In genomic region chr5:150313229-150313628, GRCm38 (mm10) we compare ENCODE assay signal across 26 mouse cellular contexts.
DNase-seq lines count a peak whose midpoint lies in the region; ATAC-seq and TF ChIP-seq lines count a peak whose summit lies in the region.
"Had no signal": no experiment of that assay in that cellular context is flagged by ENCODE, and none has a peak within 500 bp of the region (broad histone marks: within the 10 kb centered on the region; RNA-seq: fewer than 3 reads in every experiment).

No protein-coding gene starts in this region.

- H3K4me3 ChIP-seq in heart, adult 2 months, result no peak overlapping the region
- no peak overlapping the region for H3K4me3 ChIP-seq in layer of hippocampus, adult 2 months
- H3K4me3 ChIP-seq in neural tube, embryonic 14.5 days (ENCODE audit: low read depth, low read length), result no peak overlapping the region
- no peak overlapping the region for H3K4me3 ChIP-seq in neural tube, embryonic 15.5 days (replicated peaks)
- H3K4me3 ChIP-seq in stomach, postnatal 0 days (ENCODE audit: low read depth, low read length), result no peak overlapping the region
- H3K4me3 ChIP-seq: embryonic facial prominence, embryonic 13.5 days; erythroblast, embryonic 14.5 days; forebrain, embryonic 13.5 days; heart, embryonic 15.5 days; intestine, embryonic 15.5 days; liver, embryonic 15.5 days had no signal

- no peaks in the 10 kb centered on the region; the same call in none of the 2 replicates for H3K36me3 ChIP-seq in heart, adult 2 months (ENCODE audit: control insufficient read depth, insufficient read depth, low read length)
- no peaks in the 10 kb centered on the region for H3K36me3 ChIP-seq in neural tube, embryonic 14.5 days (ENCODE audit: control insufficient read depth, insufficient read depth, low read length)
- peaks cover 20% of the 10 kb centered on the region for H3K36me3 ChIP-seq in neural tube, embryonic 15.5 days
- no peaks in the 10 kb centered on the region for H3K36me3 ChIP-seq in stomach, postnatal 0 days (ENCODE audit: control insufficient read depth, insufficient read depth, low read length)
- H3K36me3 ChIP-seq: intestine, embryonic 15.5 days; liver, embryonic 15.5 days had no signal

- peak; percentile 20; the same call in 1 of the 2 replicates for TF ChIP-seq CTCF in heart, adult 2 months (IDR thresholded peaks at IDR 0.05)
- TF ChIP-seq CTCF in layer of hippocampus, adult 2 months (conservative IDR thresholded peaks at IDR 0.05), result peak; percentile 56
- peak; percentile 4; the same call in 1 of the 2 replicates for TF ChIP-seq CTCF in stomach, postnatal 0 days (IDR thresholded peaks at IDR 0.05; ENCODE audit: low read depth)

- TF ChIP-seq POLR2A in heart, adult 2 months (IDR thresholded peaks at IDR 0.05; ENCODE audit: insufficient read depth, low read depth, low read length), result no peak

- no peak overlapping the region for H3K4me2 ChIP-seq in neural tube, embryonic 14.5 days (ENCODE audit: low read depth, low read length)
- H3K4me2 ChIP-seq in neural tube, embryonic 15.5 days, result no peak overlapping the region
- no peak overlapping the region for H3K4me2 ChIP-seq in stomach, postnatal 0 days (replicated peaks; ENCODE audit: low read depth)
- H3K4me2 ChIP-seq: embryonic facial prominence, embryonic 13.5 days; forebrain, embryonic 13.5 days; heart, embryonic 15.5 days; intestine, embryonic 15.5 days; liver, embryonic 15.5 days had no signal

- ATAC-seq in neural tube, embryonic 14.5 days (ENCODE audit: low read depth), result no peak
- no peak for ATAC-seq in neural tube, embryonic 15.5 days (ENCODE audit: low FRiP score)
- no peak for ATAC-seq in stomach, postnatal 0 days (ENCODE audit: low FRiP score, low TSS enrichment)
- ATAC-seq: activated CD4-positive, CD25-positive, alpha-beta regulatory T cell, adult 4 months; forebrain, embryonic 13.5 days; intestine, embryonic 15.5 days had no signal

- H3K4me1 ChIP-seq in heart, adult 2 months (ENCODE audit: control insufficient read depth, insufficient read depth, low read length), result no peaks in the 10 kb centered on the region
- H3K4me1 ChIP-seq in neural tube, embryonic 14.5 days (ENCODE audit: control insufficient read depth, insufficient read depth, low read length), result no peaks in the 10 kb centered on the region
- no peaks in the 10 kb centered on the region for H3K4me1 ChIP-seq in neural tube, embryonic 15.5 days
- H3K4me1 ChIP-seq in stomach, postnatal 0 days (replicated peaks; ENCODE audit: control insufficient read depth, insufficient read depth), result no peaks in the 10 kb centered on the region
- H3K4me1 ChIP-seq: embryonic facial prominence, embryonic 13.5 days; forebrain, embryonic 13.5 days; intestine, embryonic 15.5 days; liver, embryonic 15.5 days had no signal

- no peaks in the 10 kb centered on the region for H3K9me3 ChIP-seq in neural tube, embryonic 14.5 days (ENCODE audit: control insufficient read depth, low read length)
- no peaks in the 10 kb centered on the region for H3K9me3 ChIP-seq in neural tube, embryonic 15.5 days (replicated peaks)
- no peaks in the 10 kb centered on the region for H3K9me3 ChIP-seq in stomach, postnatal 0 days (ENCODE audit: control insufficient read depth, low read length)
- H3K9me3 ChIP-seq: forebrain, embryonic 13.5 days; intestine, embryonic 15.5 days; liver, embryonic 15.5 days had no signal

- H3K27ac ChIP-seq in heart, adult 2 months, result no peak overlapping the region
- H3K27ac ChIP-seq in layer of hippocampus, adult 2 months, result no peak overlapping the region
- H3K27ac ChIP-seq in neural tube, embryonic 14.5 days (ENCODE audit: low read depth, low read length), result peak overlapping the region; percentile 16; the same call in 1 of the 2 replicates
- H3K27ac ChIP-seq in neural tube, embryonic 15.5 days (replicated peaks), result no peak overlapping the region
- no peak overlapping the region for H3K27ac ChIP-seq in stomach, postnatal 0 days (replicated peaks)
- H3K27ac ChIP-seq: embryonic facial prominence, embryonic 13.5 days; forebrain, embryonic 13.5 days; heart, embryonic 15.5 days; intestine, embryonic 15.5 days; liver, embryonic 15.5 days had no signal

- 66% methylated on average over 2 of the region's 2 CpGs for WGBS in heart, adult 2 months
- WGBS in neural tube, embryonic 14.5 days, result 82% methylated on average over 2 of the region's 2 CpGs
- 85% methylated on average over 2 of the region's 2 CpGs for WGBS in neural tube, embryonic 15.5 days
- WGBS in stomach, postnatal 0 days, result 62% methylated on average over 2 of the region's 2 CpGs

- no peaks in the 10 kb centered on the region for H3K27me3 ChIP-seq in heart, adult 2 months (ENCODE audit: control insufficient read depth, insufficient read depth, low read length)
- H3K27me3 ChIP-seq in neural tube, embryonic 14.5 days (ENCODE audit: control insufficient read depth, insufficient read depth, low read length), result no peaks in the 10 kb centered on the region
- H3K27me3 ChIP-seq in neural tube, embryonic 15.5 days (replicated peaks), result no peaks in the 10 kb centered on the region
- H3K27me3 ChIP-seq in stomach, postnatal 0 days (ENCODE audit: control insufficient read depth, insufficient read depth, low read length), result no peaks in the 10 kb centered on the region
- H3K27me3 ChIP-seq: embryonic facial prominence, embryonic 13.5 days; forebrain, embryonic 13.5 days; heart, embryonic 15.5 days; intestine, embryonic 15.5 days; liver, embryonic 15.5 days had no signal

- intact Hi-C loops in heart, adult 2 months (cut with DNase I), result no loop called here
- intact Hi-C loops in heart, postnatal 25 days (cut with DNase I), result no loop called here

- no peak for TF ChIP-seq EP300 in heart, adult 2 months (IDR thresholded peaks at IDR 0.05; ENCODE audit: insufficient read depth, low read depth, low read length)
- TF ChIP-seq EP300 in stomach, postnatal 0 days (optimal IDR thresholded peaks at IDR 0.05), result no peak

- no peak for DNase-seq in heart, adult 2 months
- no peak for DNase-seq in heart, postnatal 25 days (ENCODE audit: low spot score)
- no peak for DNase-seq in layer of hippocampus, adult 2 months (ENCODE audit: low spot score in 2 of 2)
- no peak for DNase-seq in layer of hippocampus, postnatal 25 days (ENCODE audit: extremely low spot score in 1 of 2, low spot score in 1 of 2)
- no peak for DNase-seq in stomach, postnatal 0 days (ENCODE audit: low spot score)
- no peak for DNase-seq in adrenal gland, postnatal 4 days (ENCODE audit: low spot score in 2 of 2)
- DNase-seq: adrenal gland, adult 8-10 months; cerebellum, adult 8-10 months; cerebellum, postnatal 36 days; embryo, embryonic 11 days; gastrocnemius, postnatal 36 days; heart, postnatal 4 days; kidney, postnatal 36 days; left cerebral cortex, postnatal 4 days; liver; right cerebral cortex, postnatal 25 days; spleen, adult 18-20 months had no signal

- peaks cover 3% of the 10 kb centered on the region for H3K79me2 ChIP-seq in heart, adult 2 months (replicated peaks; ENCODE audit: control insufficient read depth, insufficient read depth, low read length)

- H3K9ac ChIP-seq in heart, adult 2 months (ENCODE audit: low read depth, low read length), result no peak overlapping the region
- no peak overlapping the region for H3K9ac ChIP-seq in neural tube, embryonic 14.5 days (replicated peaks; ENCODE audit: low read depth, low read length)
- no peak overlapping the region for H3K9ac ChIP-seq in neural tube, embryonic 15.5 days (replicated peaks)
- no peak overlapping the region for H3K9ac ChIP-seq in stomach, postnatal 0 days (ENCODE audit: low read length)
- H3K9ac ChIP-seq: embryonic facial prominence, embryonic 13.5 days; forebrain, embryonic 13.5 days; heart, embryonic 15.5 days; intestine, embryonic 15.5 days; liver, embryonic 15.5 days had no signal

Comparison
In these comparisons a context has a peak if more than half of its experiments do, and no peak if none do; other contexts are left out.
1. CTCF ChIP-seq: peak in every context shown above with its lines; median percentile 56 in layer of hippocampus, adult 2 months; 20 in heart, adult 2 months; 4 in stomach, postnatal 0 days.